Mouse (Mus musculus): ENCODE results near the gene Sgms1. TPM values are rescaled to one million over a fixed set of nuclear protein-coding genes. Genes with fewer than 3 reads are reported as not detected.

Sgms1 gene
- polyA plus RNA-seq, 1 experiment from 2014 or later: 31.4 TPM

DNA sequence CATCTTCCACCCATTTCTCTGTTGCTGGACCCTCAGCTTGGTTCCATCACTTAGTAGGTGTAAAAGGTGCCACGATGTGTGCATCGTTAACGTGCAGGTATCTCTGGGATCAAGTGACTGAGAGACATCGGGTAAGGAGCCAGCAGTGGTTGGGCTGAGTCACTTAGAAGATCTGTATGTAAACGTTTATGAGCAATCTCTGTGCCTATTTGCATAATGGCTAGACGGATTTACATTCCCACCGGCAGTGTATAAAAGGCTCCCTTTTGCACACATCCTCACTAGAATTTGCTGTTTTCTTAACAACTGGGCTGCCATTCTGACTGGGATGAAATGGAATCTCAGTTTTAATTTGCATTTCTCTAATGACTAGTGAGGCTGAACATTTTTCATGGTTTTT is 93.9 kb downstream of the Sgms1 start:
- DNase-seq (ENCODE audit: low spot score): no peak
- Histone ChIP-seq H3K36me3 (ENCODE audit: control insufficient read depth, insufficient read depth, low read length) (no peaks in the 10 kb centered on the region), H3K9me3 (ENCODE audit: control insufficient read depth, low read length) (no peaks in the 10 kb centered on the region), H3K27ac (ENCODE audit: low read depth, low read length) (no peak overlapping the region), H3K4me2 (no peak overlapping the region), H3K4me3 (ENCODE audit: low read depth, low read length) (no peak overlapping the region), H3K4me1 (replicated peaks; ENCODE audit: control insufficient read depth, insufficient read depth, low read length) (peaks cover 11% of the 10 kb centered on the region; the same call in 1 of the 2 replicates), H3K9ac (ENCODE audit: low read depth, low read length) (no peak overlapping the region), H3K27me3 (replicated peaks; ENCODE audit: control insufficient read depth, insufficient read depth, low read length) (no peaks in the 10 kb centered on the region)
- ATAC-seq (replicated peaks; ENCODE audit: low FRiP score): no peak
- 87% methylated on average over 7 of the region's 7 CpGs for WGBS

DNA sequence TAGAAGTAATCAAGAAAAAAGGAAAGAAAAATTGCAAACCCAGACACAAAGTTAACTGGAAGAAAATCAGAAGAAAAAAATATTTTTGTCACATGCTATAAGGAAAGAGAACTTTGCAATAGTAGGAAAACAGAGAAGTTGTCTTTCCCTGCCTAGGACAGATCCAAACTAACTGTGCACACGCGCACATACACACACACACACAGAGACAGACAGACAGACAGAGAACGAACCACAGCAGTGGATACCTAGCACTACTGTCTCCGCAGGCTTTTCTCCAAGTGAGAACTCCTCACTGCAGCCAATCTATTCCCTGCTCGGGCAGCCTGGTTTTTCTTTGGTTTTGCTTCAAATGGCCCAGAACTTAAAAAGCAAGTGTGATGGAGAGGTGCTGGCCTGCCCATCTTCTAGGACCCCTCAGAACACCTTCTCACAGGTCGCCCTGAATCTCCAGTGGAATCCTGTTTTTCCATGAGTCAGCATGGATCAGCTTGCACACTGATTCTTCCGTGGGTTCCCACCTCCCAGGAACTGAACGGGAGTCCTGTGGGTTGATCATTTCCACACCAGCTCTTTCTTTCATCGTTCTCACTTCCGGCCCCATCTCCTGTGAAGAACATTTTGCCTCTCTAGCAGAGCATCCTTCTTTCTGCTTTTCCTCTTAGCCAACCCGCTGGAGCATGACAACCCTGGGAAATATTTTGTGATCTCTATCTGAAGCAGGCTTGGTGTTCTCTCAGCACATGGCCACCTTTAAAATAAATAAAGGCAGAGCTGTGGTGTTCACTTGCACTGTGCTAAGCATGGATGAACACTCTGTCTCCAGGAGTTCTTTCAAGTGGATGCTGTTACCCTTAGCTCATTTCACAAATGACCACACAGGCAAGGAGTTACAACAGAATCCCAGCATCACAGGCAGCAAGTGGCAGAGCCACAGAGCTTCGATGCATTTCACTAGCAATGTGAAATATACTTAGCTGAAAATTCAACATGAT is 96.4 kb downstream of the Sgms1 start:
- WGBS: 82% methylated on average over 12 of the region's 12 CpGs
- Histone ChIP-seq H3K9ac (ENCODE audit: low read depth, low read length) (no peak overlapping the region), H3K4me2 (no peak overlapping the region), H3K27ac (ENCODE audit: low read depth, low read length) (no peak overlapping the region), H3K9me3 (ENCODE audit: control insufficient read depth, low read length) (no peaks in the 10 kb centered on the region), H3K4me3 (ENCODE audit: low read depth, low read length) (no peak overlapping the region), H3K27me3 (replicated peaks; ENCODE audit: control insufficient read depth, insufficient read depth, low read length) (no peaks in the 10 kb centered on the region), H3K4me1 (replicated peaks; ENCODE audit: control insufficient read depth, insufficient read depth, low read length) (peaks cover 11% of the 10 kb centered on the region; the same call in 1 of the 2 replicates), H3K36me3 (ENCODE audit: control insufficient read depth, insufficient read depth, low read length) (no peaks in the 10 kb centered on the region)
- DNase-seq (ENCODE audit: low spot score): no peak
- ATAC-seq (replicated peaks; ENCODE audit: low FRiP score): no peak

DNA sequence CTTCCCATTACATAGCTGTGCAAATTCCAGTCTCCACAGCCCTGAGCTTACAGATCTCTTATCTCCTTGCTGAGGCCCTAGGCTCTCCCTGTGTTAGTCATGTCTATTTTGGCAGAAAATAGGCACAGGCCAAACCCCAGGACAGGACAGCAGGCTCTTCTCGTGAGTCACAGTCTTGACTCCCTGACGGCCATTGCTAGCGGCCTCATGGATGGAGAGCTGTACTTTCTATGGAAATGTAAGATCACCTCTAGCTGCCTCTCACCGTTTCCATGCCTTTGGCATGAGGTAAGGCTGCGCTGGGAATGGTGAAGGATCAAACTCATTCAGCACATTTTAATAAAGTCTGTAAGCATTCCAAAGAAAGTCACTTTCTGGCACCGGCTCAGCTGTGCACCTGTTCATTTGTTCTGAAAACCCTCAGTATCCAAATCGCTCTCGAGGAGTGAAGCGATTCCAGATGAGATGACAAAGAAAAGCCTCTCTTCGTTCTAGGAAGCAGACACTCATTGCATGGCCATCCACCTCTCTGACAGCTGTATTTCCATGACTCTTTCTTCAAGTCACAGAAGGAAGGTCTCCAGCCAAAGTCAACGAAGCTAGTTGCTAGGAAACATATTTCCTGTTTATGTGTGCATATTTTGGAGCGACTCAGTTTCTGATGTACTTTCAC is 97.3 kb downstream of the Sgms1 start:
- DNase-seq (ENCODE audit: low spot score) (no peak), ATAC-seq (replicated peaks; ENCODE audit: low FRiP score) (no peak)
- no peaks in the 10 kb centered on the region for H3K27me3 ChIP-seq (replicated peaks; ENCODE audit: control insufficient read depth, insufficient read depth, low read length)
- no peaks in the 10 kb centered on the region for H3K36me3 ChIP-seq (ENCODE audit: control insufficient read depth, insufficient read depth, low read length)
- no peak overlapping the region for H3K27ac ChIP-seq (ENCODE audit: low read depth, low read length)
- peaks cover 11% of the 10 kb centered on the region; the same call in 1 of the 2 replicates for H3K4me1 ChIP-seq (replicated peaks; ENCODE audit: control insufficient read depth, insufficient read depth, low read length)
- no peaks in the 10 kb centered on the region for H3K9me3 ChIP-seq (ENCODE audit: control insufficient read depth, low read length)
- H3K9ac ChIP-seq (ENCODE audit: low read depth, low read length): no peak overlapping the region
- 76% methylated on average over 12 of the region's 12 CpGs for WGBS
- H3K4me3 ChIP-seq (ENCODE audit: low read depth, low read length): no peak overlapping the region
- no peak overlapping the region for H3K4me2 ChIP-seq

GRCm38 (mm10) chr19:32291130-32291529 is 98.4 kb downstream of the Sgms1 start:
- no peak overlapping the region for H3K9ac ChIP-seq (ENCODE audit: low read depth, low read length)
- DNase-seq (ENCODE audit: low spot score): no peak
- 83% methylated on average over 5 of the region's 5 CpGs for WGBS
- no peak overlapping the region for H3K4me3 ChIP-seq (ENCODE audit: low read depth, low read length)
- H3K9me3 ChIP-seq (ENCODE audit: control insufficient read depth, low read length): no peaks in the 10 kb centered on the region
- no peak for ATAC-seq (replicated peaks; ENCODE audit: low FRiP score)
- H3K4me1 ChIP-seq (replicated peaks; ENCODE audit: control insufficient read depth, insufficient read depth, low read length): peaks cover 11% of the 10 kb centered on the region; the same call in 1 of the 2 replicates
- H3K36me3 ChIP-seq (ENCODE audit: control insufficient read depth, insufficient read depth, low read length): no peaks in the 10 kb centered on the region
- no peak overlapping the region for H3K27ac ChIP-seq (ENCODE audit: low read depth, low read length)
- no peak overlapping the region for H3K4me2 ChIP-seq
- no peaks in the 10 kb centered on the region for H3K27me3 ChIP-seq (replicated peaks; ENCODE audit: control insufficient read depth, insufficient read depth, low read length)

GRCm38 (mm10) chr19:32288895-32289294 is 100.6 kb downstream of the Sgms1 start:
- peaks cover 11% of the 10 kb centered on the region; the same call in 1 of the 2 replicates for H3K4me1 ChIP-seq (replicated peaks; ENCODE audit: control insufficient read depth, insufficient read depth, low read length)
- H3K4me3 ChIP-seq (ENCODE audit: low read depth, low read length): no peak overlapping the region
- H3K27me3 ChIP-seq (replicated peaks; ENCODE audit: control insufficient read depth, insufficient read depth, low read length): no peaks in the 10 kb centered on the region
- no peak overlapping the region for H3K4me2 ChIP-seq
- H3K9me3 ChIP-seq (ENCODE audit: control insufficient read depth, low read length): no peaks in the 10 kb centered on the region
- H3K36me3 ChIP-seq (ENCODE audit: control insufficient read depth, insufficient read depth, low read length): no peaks in the 10 kb centered on the region
- 72% methylated on average over 5 of the region's 5 CpGs for WGBS
- DNase-seq (ENCODE audit: low spot score) (no peak), ATAC-seq (replicated peaks; ENCODE audit: low FRiP score) (no peak)
- no peak overlapping the region for H3K27ac ChIP-seq (ENCODE audit: low read depth, low read length)
- no peak overlapping the region for H3K9ac ChIP-seq (ENCODE audit: low read depth, low read length)

GRCm38 (mm10) chr19:32287839-32288238 is 101.7 kb downstream of the Sgms1 start:
- ATAC-seq (replicated peaks; ENCODE audit: low FRiP score): no peak
- Histone ChIP-seq H3K4me1 (replicated peaks; ENCODE audit: control insufficient read depth, insufficient read depth, low read length) (peaks cover 8% of the 10 kb centered on the region; the same call in 1 of the 2 replicates), H3K27ac (ENCODE audit: low read depth, low read length) (no peak overlapping the region), H3K9me3 (ENCODE audit: control insufficient read depth, low read length) (no peaks in the 10 kb centered on the region), H3K27me3 (replicated peaks; ENCODE audit: control insufficient read depth, insufficient read depth, low read length) (no peaks in the 10 kb centered on the region), H3K9ac (ENCODE audit: low read depth, low read length) (no peak overlapping the region), H3K36me3 (ENCODE audit: control insufficient read depth, insufficient read depth, low read length) (no peaks in the 10 kb centered on the region), H3K4me2 (no peak overlapping the region), H3K4me3 (ENCODE audit: low read depth, low read length) (no peak overlapping the region)
- DNase-seq (ENCODE audit: low spot score): no peak
- 77% methylated on average over 3 of the region's 3 CpGs for WGBS

- Histone ChIP-seq H3K4me3 (ENCODE audit: low read depth, low read length) (no peak overlapping the region), H3K9me3 (ENCODE audit: control insufficient read depth, low read length) (no peaks in the 10 kb centered on the region), H3K9ac (ENCODE audit: low read depth, low read length) (no peak overlapping the region), H3K27me3 (replicated peaks; ENCODE audit: control insufficient read depth, insufficient read depth, low read length) (no peaks in the 10 kb centered on the region), H3K4me1 (replicated peaks; ENCODE audit: control insufficient read depth, insufficient read depth, low read length) (peaks cover 6% of the 10 kb centered on the region; the same call in 1 of the 2 replicates), H3K4me2 (no peak overlapping the region), H3K27ac (ENCODE audit: low read depth, low read length) (no peak overlapping the region), H3K36me3 (ENCODE audit: control insufficient read depth, insufficient read depth, low read length) (no peaks in the 10 kb centered on the region)
- ATAC-seq (replicated peaks; ENCODE audit: low FRiP score) (no peak), DNase-seq (ENCODE audit: low spot score) (no peak)
- whole genome bisulfite sequencing: 72% methylated on average over 3 of the region's 3 CpGs
Observed at GRCm38 (mm10) chr19:32285455-32285831, 104.1 kb downstream of the Sgms1 start.

DNA sequence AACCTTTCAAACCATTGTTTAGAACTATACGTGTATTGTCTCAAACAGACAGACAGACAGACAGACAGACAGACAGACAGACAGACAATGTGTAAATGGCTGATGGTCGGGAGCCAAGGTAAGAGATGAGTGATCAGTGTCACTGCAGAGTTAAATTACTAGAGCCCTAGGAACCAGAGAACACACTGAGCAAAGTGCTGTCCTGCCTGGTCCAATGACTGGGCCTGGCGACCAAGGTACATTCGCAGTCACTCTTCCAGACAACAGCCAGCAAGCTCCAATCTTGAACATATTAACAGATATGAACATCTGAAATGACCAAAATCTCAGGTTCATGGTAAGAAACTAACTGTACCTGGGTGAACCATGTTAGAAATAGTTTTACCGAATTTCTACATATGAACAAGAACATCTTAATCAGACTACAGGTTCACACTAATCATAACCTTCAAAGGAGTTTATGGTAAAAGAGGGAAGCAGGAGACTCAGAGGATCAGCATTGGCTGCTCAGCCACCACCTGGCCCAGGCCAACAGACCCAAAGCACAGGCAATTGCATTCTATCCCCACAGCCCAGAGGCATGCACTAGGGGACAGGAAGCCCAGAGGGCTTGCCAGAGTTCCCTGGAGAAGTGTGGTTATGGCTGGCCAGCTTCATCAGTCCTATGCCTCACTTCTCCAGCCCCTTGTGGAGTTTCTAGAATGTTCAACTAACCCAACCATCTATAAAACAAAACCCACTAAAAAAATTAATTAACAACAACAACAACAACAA is 104.6 kb downstream of the Sgms1 start:
- Histone ChIP-seq H3K9me3 (ENCODE audit: control insufficient read depth, low read length) (no peaks in the 10 kb centered on the region), H3K4me2 (no peak overlapping the region), H3K36me3 (ENCODE audit: control insufficient read depth, insufficient read depth, low read length) (no peaks in the 10 kb centered on the region), H3K4me3 (ENCODE audit: low read depth, low read length) (no peak overlapping the region), H3K4me1 (replicated peaks; ENCODE audit: control insufficient read depth, insufficient read depth, low read length) (peaks cover 8% of the 10 kb centered on the region), H3K27ac (ENCODE audit: low read depth, low read length) (no peak overlapping the region), H3K9ac (ENCODE audit: low read depth, low read length) (no peak overlapping the region), H3K27me3 (replicated peaks; ENCODE audit: control insufficient read depth, insufficient read depth, low read length) (no peaks in the 10 kb centered on the region)
- ATAC-seq (replicated peaks; ENCODE audit: low FRiP score) (no peak), DNase-seq (ENCODE audit: low spot score) (no peak)
- WGBS: 84% methylated on average over 5 of the region's 5 CpGs

Measured in liver, embryonic 11.5 days (tissue).